Mouse (Mus musculus) midbrain, embryonic 13.5 days (tissue): ENCODE measurements around the gene Camk1g. TPM values are rescaled to one million over a fixed set of nuclear protein-coding genes. Genes with fewer than 3 reads are reported as not detected.

Source experiments
- ATAC-seq: fragments of 200-750 bp; cut with Nextera tagmentation; 2 replicates; pipeline ENCODE4 v1.8.0; 2017; ENCODE audit warnings: mild to moderate bottlenecking, moderate TSS enrichment, moderate library complexity
- H3K27ac ChIP-seq: fragments of 300-500 bp; sonication (generic); 2 replicates; pipeline ENCODE4 v1.5.1; 2015; ENCODE audit warnings: inconsistent platforms, mild to moderate bottlenecking, moderate library complexity
- H3K27me3 ChIP-seq: fragments of 300-500 bp; sonication (generic); 2 replicates; pipeline ENCODE4 v1.6.1; 2015; ENCODE audit warnings: mild to moderate bottlenecking, inconsistent platforms
- H3K36me3 ChIP-seq: fragments of 300-500 bp; sonication (generic); 2 replicates; pipeline ENCODE4 v1.6.1; 2015; ENCODE audit warnings: mild to moderate bottlenecking, inconsistent platforms
- H3K4me1 ChIP-seq: fragments of 300-500 bp; sonication (generic); replicated peaks from 2 replicates; pipeline ENCODE4 v1.6.1; 2015; ENCODE audit warnings: inconsistent platforms
- H3K4me2 ChIP-seq: fragments of 300-500 bp; sonication (generic); replicated peaks from 2 replicates; pipeline ENCODE4 v1.6.1; 2015; ENCODE audit warnings: moderate library complexity, mild to moderate bottlenecking, inconsistent platforms
- H3K4me3 ChIP-seq: fragments of 300-500 bp; sonication (generic); replicated peaks from 2 replicates; pipeline ENCODE4 v1.5.1; 2015; ENCODE audit warnings: mild to moderate bottlenecking, inconsistent platforms
- H3K9ac ChIP-seq: fragments of 300-500 bp; sonication (generic); replicated peaks from 2 replicates; pipeline ENCODE4 v1.6.1; 2015; ENCODE audit warnings: mild to moderate bottlenecking, inconsistent platforms
- H3K9me3 ChIP-seq: fragments of 300-500 bp; sonication (generic); 2 replicates; pipeline ENCODE4 v1.6.1; 2016; ENCODE audit warnings: mild to moderate bottlenecking, inconsistent platforms
- WGBS: fragments of 180-500 bp; shearing (Covaris S2); methylation state at CpG from one replicate; pipeline ENCODE4 v1.1.7; 2015; 5-methylcytosine and 5-hydroxymethylcytosine counted together
- polyA plus RNA-seq: library from polyadenylated mRNA; unstranded; fragments of >200 nt; fragmentation: Nextera tagmentation; extraction: Ambion mirVana; gene quantifications from 2 replicates; pipeline ENCODE4 v1.2.1, GENCODE M21; 2015

The Camk1g gene
- polyA plus RNA-seq, 1 experiment from 2014 or later, result 42.5 TPM

GRCm38 (mm10) chr1:193311596-193311995 lies 58.5 kb downstream of the Camk1g start:
- Histone ChIP-seq H3K4me1 (0 out of 2 replicates have a peak, but pooled peaks cover 5% of the 10 kb centered on the region), H3K4me3 (no peak overlapping the region), H3K4me2 (no peak overlapping the region), H3K9me3 (no peaks in the 10 kb centered on the region), H3K27me3 (no peaks in the 10 kb centered on the region), H3K27ac (no peak overlapping the region), H3K36me3 (no peaks in the 10 kb centered on the region), H3K9ac (no peak overlapping the region)
- WGBS, result 74% methylated on average over 1 of the region's 1 CpGs
- no peak for ATAC-seq

DNA sequence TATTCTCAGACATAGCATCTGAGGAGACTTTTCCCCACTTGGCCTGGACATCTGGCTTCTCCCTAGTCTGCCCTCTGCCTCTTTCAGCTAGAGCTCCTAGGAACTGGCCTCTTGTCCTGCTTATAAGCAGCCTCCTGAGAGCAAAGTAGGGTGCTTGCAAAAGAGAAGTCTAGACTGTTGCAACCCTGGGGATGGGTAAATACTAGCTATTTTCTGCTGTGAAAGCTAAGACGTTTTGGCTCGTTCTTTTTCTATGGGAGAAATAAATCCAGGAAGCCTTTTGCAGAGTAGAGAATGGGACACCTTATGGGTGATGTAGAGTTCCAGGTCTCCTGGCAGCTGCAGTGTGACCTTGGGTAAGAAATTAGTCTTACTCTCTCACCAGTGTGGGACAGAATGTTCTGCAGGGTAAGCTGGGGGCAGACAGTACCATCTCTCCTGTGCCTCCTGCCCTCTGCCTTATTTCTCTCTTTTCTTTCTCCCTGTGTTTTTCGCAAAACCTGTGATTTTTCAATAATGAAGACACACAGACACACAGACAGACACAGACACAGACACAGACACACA lies 59.5 kb downstream of the Camk1g start:
- H3K36me3 ChIP-seq, result no peaks in the 10 kb centered on the region
- no peaks in the 10 kb centered on the region for H3K9me3 ChIP-seq
- peaks cover 1% of the 10 kb centered on the region; the same call in 1 of the 2 replicates for H3K4me1 ChIP-seq
- WGBS, result 89% methylated on average over 3 of the region's 3 CpGs
- no peak overlapping the region for H3K9ac ChIP-seq
- H3K27ac ChIP-seq, result no peak overlapping the region
- no peaks in the 10 kb centered on the region for H3K27me3 ChIP-seq
- H3K4me2 ChIP-seq, result no peak overlapping the region
- no peak overlapping the region for H3K4me3 ChIP-seq
- no peak for ATAC-seq

GRCm38 (mm10) chr1:193309785-193310518 lies 60.1 kb downstream of the Camk1g start:
- no peak for ATAC-seq
- WGBS, result 77% methylated on average over 1 of the region's 1 CpGs
- H3K4me3 ChIP-seq, result no peak overlapping the region
- no peaks in the 10 kb centered on the region for H3K27me3 ChIP-seq
- no peak overlapping the region for H3K4me2 ChIP-seq
- H3K27ac ChIP-seq, result no peak overlapping the region
- H3K9ac ChIP-seq, result no peak overlapping the region
- no peaks in the 10 kb centered on the region for H3K36me3 ChIP-seq
- H3K4me1 ChIP-seq, result peaks cover 5% of the 10 kb centered on the region; the same call in 1 of the 2 replicates
- H3K9me3 ChIP-seq, result no peaks in the 10 kb centered on the region

- H3K4me1 ChIP-seq, result peaks cover 5% of the 10 kb centered on the region; the same call in 1 of the 2 replicates
- no peak overlapping the region for H3K4me2 ChIP-seq
- no peak overlapping the region for H3K4me3 ChIP-seq
- H3K9me3 ChIP-seq, result no peaks in the 10 kb centered on the region
- no peak for ATAC-seq
- H3K27ac ChIP-seq, result no peak overlapping the region
- H3K9ac ChIP-seq, result no peak overlapping the region
- H3K36me3 ChIP-seq, result no peaks in the 10 kb centered on the region
- WGBS, result 94% methylated on average over 2 of the region's 2 CpGs
- H3K27me3 ChIP-seq, result no peaks in the 10 kb centered on the region
These were observed 63.3 kb downstream of the Camk1g start for GRCm38 (mm10) chr1:193306832-193307231.

- Histone ChIP-seq H3K9ac (no peak overlapping the region), H3K27me3 (no peaks in the 10 kb centered on the region), H3K4me1 (peaks cover 5% of the 10 kb centered on the region; the same call in 1 of the 2 replicates), H3K4me2 (no peak overlapping the region), H3K36me3 (no peaks in the 10 kb centered on the region), H3K9me3 (no peaks in the 10 kb centered on the region), H3K4me3 (no peak overlapping the region), H3K27ac (no peak overlapping the region)
- peak; percentile 85 for ATAC-seq
- WGBS, result 22% methylated on average over 7 of the region's 7 CpGs
These were observed 64.7 kb downstream of the Camk1g start for GRCm38 (mm10) chr1:193305386-193305785.

GRCm38 (mm10) chr1:193303096-193303495 lies 67.0 kb downstream of the Camk1g start:
- WGBS, result 73% methylated on average over 2 of the region's 2 CpGs
- Histone ChIP-seq H3K36me3 (no peaks in the 10 kb centered on the region), H3K4me1 (peaks cover 5% of the 10 kb centered on the region; the same call in 1 of the 2 replicates), H3K9ac (no peak overlapping the region), H3K4me3 (no peak overlapping the region), H3K27ac (no peak overlapping the region), H3K9me3 (no peaks in the 10 kb centered on the region), H3K4me2 (no peak overlapping the region), H3K27me3 (no peaks in the 10 kb centered on the region)
- ATAC-seq, result no peak

DNA sequence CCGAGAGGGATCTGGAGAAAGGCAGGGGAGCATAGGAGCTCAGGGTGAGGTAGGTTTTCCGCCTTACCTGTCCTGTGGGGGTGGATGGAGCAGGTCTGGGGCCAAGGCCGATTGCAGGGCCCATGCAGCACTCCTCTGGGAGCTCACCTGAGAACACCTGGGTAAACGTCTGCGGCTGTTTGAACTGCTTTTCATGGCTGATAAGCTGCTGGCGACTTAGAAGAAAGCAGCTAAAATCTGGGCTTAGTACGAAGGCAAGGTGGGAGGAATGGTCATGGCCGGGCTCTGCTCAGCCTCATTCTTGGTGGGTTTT lies 68.0 kb downstream of the Camk1g start:
- Histone ChIP-seq H3K27ac (no peak overlapping the region), H3K4me2 (no peak overlapping the region), H3K4me1 (peaks cover 5% of the 10 kb centered on the region; the same call in 1 of the 2 replicates), H3K27me3 (no peaks in the 10 kb centered on the region), H3K4me3 (no peak overlapping the region), H3K36me3 (no peaks in the 10 kb centered on the region), H3K9me3 (no peaks in the 10 kb centered on the region), H3K9ac (no peak overlapping the region)
- ATAC-seq, result no peak
- WGBS, result 76% methylated on average over 8 of the region's 8 CpGs

- no peaks in the 10 kb centered on the region for H3K9me3 ChIP-seq
- no peak overlapping the region for H3K4me2 ChIP-seq
- no peak overlapping the region for H3K9ac ChIP-seq
- no peaks in the 10 kb centered on the region for H3K36me3 ChIP-seq
- no peak for ATAC-seq
- no peaks in the 10 kb centered on the region for H3K27me3 ChIP-seq
- WGBS, result 76% methylated on average over 6 of the region's 6 CpGs
- no peak overlapping the region for H3K4me3 ChIP-seq
- H3K4me1 ChIP-seq, result peaks cover 5% of the 10 kb centered on the region; the same call in 1 of the 2 replicates
- H3K27ac ChIP-seq, result no peak overlapping the region
These were observed 68.6 kb downstream of the Camk1g start for GRCm38 (mm10) chr1:193301216-193302092.

GRCm38 (mm10) chr1:193299995-193300394 lies 70.1 kb downstream of the Camk1g start:
- no peaks in the 10 kb centered on the region for H3K36me3 ChIP-seq
- H3K27me3 ChIP-seq, result no peaks in the 10 kb centered on the region
- no peaks in the 10 kb centered on the region for H3K4me1 ChIP-seq
- no peak overlapping the region for H3K4me2 ChIP-seq
- no peak overlapping the region for H3K9ac ChIP-seq
- H3K9me3 ChIP-seq, result no peaks in the 10 kb centered on the region
- no peak for ATAC-seq
- H3K4me3 ChIP-seq, result no peak overlapping the region
- WGBS, result 63% methylated on average over 1 of the region's 1 CpGs
- no peak overlapping the region for H3K27ac ChIP-seq

- ATAC-seq, result no peak
- H3K9ac ChIP-seq, result no peak overlapping the region
- no peak overlapping the region for H3K4me3 ChIP-seq
- H3K4me1 ChIP-seq, result no peaks in the 10 kb centered on the region
- H3K36me3 ChIP-seq, result no peaks in the 10 kb centered on the region
- no peaks in the 10 kb centered on the region for H3K9me3 ChIP-seq
- H3K27me3 ChIP-seq, result no peaks in the 10 kb centered on the region
- WGBS, result 76% methylated on average over 3 of the region's 3 CpGs
- no peak overlapping the region for H3K4me2 ChIP-seq
- no peak overlapping the region for H3K27ac ChIP-seq
These were observed 71.8 kb downstream of the Camk1g start for GRCm38 (mm10) chr1:193298141-193298765.
